8 mouse cellular contexts compared by ENCODE assay signal in the genomic region with DNA sequence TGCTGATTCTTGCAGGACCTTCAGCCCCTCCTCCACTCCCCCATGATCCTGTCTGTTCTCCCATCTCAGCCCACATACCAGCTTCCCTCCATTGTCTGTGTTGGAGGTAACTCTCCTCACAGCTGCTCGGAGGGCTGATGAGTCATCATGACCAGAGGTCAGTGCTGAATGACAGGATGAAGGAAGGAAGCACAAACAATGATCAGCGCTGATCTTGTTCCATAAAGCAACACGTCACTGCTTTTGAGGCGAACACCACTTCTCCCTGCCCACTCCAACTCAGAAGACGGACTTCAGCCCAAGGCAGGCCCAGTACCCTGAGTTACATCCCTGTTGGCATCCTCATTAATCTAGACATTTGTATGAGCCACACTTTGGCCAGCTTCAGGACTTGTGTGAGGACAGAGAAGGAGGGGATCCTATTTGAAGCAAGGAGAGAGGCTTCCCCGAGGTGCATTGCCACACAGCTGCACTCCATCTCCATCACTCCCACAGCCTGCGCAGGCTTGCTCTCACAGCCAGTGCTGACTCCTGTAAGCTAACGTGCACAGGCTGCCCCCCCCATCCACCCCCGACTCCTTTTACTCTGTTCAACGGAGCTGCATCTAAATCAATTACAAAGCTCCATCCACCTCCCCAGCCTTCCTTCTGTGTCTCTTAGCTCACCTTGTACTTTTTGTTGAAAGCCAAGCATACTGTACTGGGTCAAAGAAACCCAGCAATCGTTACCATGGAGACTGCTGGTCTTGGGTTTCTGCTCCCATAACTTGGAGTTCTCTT.
A peak's percentile ranks its signal among the peaks of the same experiment; 100 is the strongest.
DNase-seq lines count a peak whose midpoint lies in the region; ATAC-seq and TF ChIP-seq lines count a peak whose summit lies in the region.

No protein-coding gene starts in this region.

- no peak for TF ChIP-seq EP300 in CH12.LX (IDR thresholded peaks at IDR 0.05; ENCODE audit: low read length)

- TF ChIP-seq CTCF in CH12.LX (conservative IDR thresholded peaks at IDR 0.05 in 1 of 2, IDR thresholded peaks at IDR 0.05 in 1 of 2; ENCODE audit: low read depth in 2 of 2, low read length in 2 of 2), result no peak

- no peaks in the 10 kb centered on the region for H3K79me2 ChIP-seq in CH12.LX (replicated peaks; ENCODE audit: control insufficient read depth, extremely low read depth, insufficient read depth, poor library complexity, severe bottlenecking)

- no peaks in the 10 kb centered on the region for H3K36me3 ChIP-seq in CH12.LX (replicated peaks in 1 of 2; ENCODE audit: control insufficient read depth in 1 of 2, insufficient read depth in 1 of 2, low read length in 1 of 2)
- H3K36me3 ChIP-seq in neural tube, embryonic 14.5 days (ENCODE audit: control insufficient read depth, insufficient read depth, low read length), result no peaks in the 10 kb centered on the region

- in situ Hi-C loops in CH12.LX (cut with MboI; ENCODE audit: low pct_ligation_motif_present, low pct_unique_long_range_greater_than_20kb, low sequenced_read_pairs), result no loop called here

- no peak overlapping the region for H3K4me3 ChIP-seq in CH12.LX (replicated peaks in 1 of 3; ENCODE audit: low read depth in 2 of 3, low read length in 2 of 3, poor library complexity in 1 of 3)
- H3K4me3 ChIP-seq in neural tube, embryonic 14.5 days (ENCODE audit: low read depth, low read length), result no peak overlapping the region

- no peak overlapping the region for H3K9ac ChIP-seq in CH12.LX (ENCODE audit: insufficient read depth, low read depth)
- H3K9ac ChIP-seq in neural tube, embryonic 14.5 days (replicated peaks; ENCODE audit: low read depth, low read length), result no peak overlapping the region

- H3K27me3 ChIP-seq in CH12.LX (replicated peaks), result no peaks in the 10 kb centered on the region
- H3K27me3 ChIP-seq in neural tube, embryonic 14.5 days (ENCODE audit: control insufficient read depth, insufficient read depth, low read length), result no peaks in the 10 kb centered on the region

- ATAC-seq in neural tube, embryonic 14.5 days (ENCODE audit: low read depth), result peak; percentile 60

- TF ChIP-seq POLR2A in CH12.LX (IDR thresholded peaks at IDR 0.05; ENCODE audit: low read depth, low read length), result no peak

- dilution Hi-C loops in CH12.LX (cut with MboI; ENCODE audit: extremely low pct_ligation_motif_present, extremely low pct_unique_long_range_greater_than_20kb, low sequenced_read_pairs), result no loop called here

- peaks cover 20 to 58% of the 10 kb centered on the region in 2 experiments for H3K4me1 ChIP-seq in CH12.LX (ENCODE audit: control insufficient read depth in 1 of 2, insufficient read depth in 2 of 2)
- H3K4me1 ChIP-seq in neural tube, embryonic 14.5 days (ENCODE audit: control insufficient read depth, insufficient read depth, low read length), result peaks cover 5% of the 10 kb centered on the region; the same call in 1 of the 2 replicates

- H3K4me2 ChIP-seq in CH12.LX (ENCODE audit: insufficient read depth, low read depth, poor library complexity, severe bottlenecking), result no peak overlapping the region
- no peak overlapping the region for H3K4me2 ChIP-seq in neural tube, embryonic 14.5 days (ENCODE audit: low read depth, low read length)

- H3K9me3 ChIP-seq in CH12.LX (replicated peaks; ENCODE audit: low read length), result peaks cover 5% of the 10 kb centered on the region
- no peaks in the 10 kb centered on the region for H3K9me3 ChIP-seq in neural tube, embryonic 14.5 days (ENCODE audit: control insufficient read depth, low read length)

- WGBS in neural tube, embryonic 14.5 days, result 36% methylated on average over 11 of the region's 11 CpGs

- no peak for TF ChIP-seq RAD21 in CH12.LX (IDR thresholded peaks at IDR 0.05; ENCODE audit: low read depth, low read length)

- no peak overlapping the region for H3K27ac ChIP-seq in CH12.LX (ENCODE audit: insufficient read depth, low read depth)
- H3K27ac ChIP-seq in neural tube, embryonic 14.5 days (ENCODE audit: low read depth, low read length), result peak overlapping the region; percentile 10; the same call in 1 of the 2 replicates

- DNase-seq in CH12.LX (ENCODE audit: extremely low read depth), result no peak
- DNase-seq in adrenal gland, postnatal 36 days, result peak; percentile 59 to 70
- peak; percentile 70 to 87 for DNase-seq in heart, adult 9 months (ENCODE audit: low spot score in 2 of 2)
- DNase-seq in kidney, adult 8-10 months, result peak; percentile 30 to 53
- peak; percentile 46 to 68 for DNase-seq in lung, adult 18-20 months
- no peak for DNase-seq in layer of hippocampus, postnatal 36 days
- DNase-seq in cerebellum, adult 11 months, result no peak

TF ChIP-seq in CH12.LX, 34 proteins besides CTCF, POLR2A, EP300 and RAD21:
- TF ChIP-seq CHD1 (IDR thresholded peaks at IDR 0.05; ENCODE audit: low read depth, low read length), result no peak
- 0 out of 2 replicates have a peak, but pooled peaks have one; percentile 8 for TF ChIP-seq MAFK (IDR thresholded peaks at IDR 0.05; ENCODE audit: insufficient replicate concordance, low read length)
- peak; percentile 40 for TF ChIP-seq ETS1 (conservative IDR thresholded peaks at IDR 0.05; ENCODE audit: low read depth, low read length)

Comparison
In these comparisons a context has a peak if more than half of its experiments do, and no peak if none do; other contexts are left out.
1. DNase-seq: peak in adrenal gland, postnatal 36 days (2 of 2), heart, adult 9 months (2 of 2), kidney, adult 8-10 months (2 of 2) and lung, adult 18-20 months (2 of 2); none in CH12.LX (single experiment), layer of hippocampus, postnatal 36 days (0 of 2) and cerebellum, adult 11 months (single experiment).